Comparison of ENCODE assay signal across 8 mouse cellular contexts in the genomic region with DNA sequence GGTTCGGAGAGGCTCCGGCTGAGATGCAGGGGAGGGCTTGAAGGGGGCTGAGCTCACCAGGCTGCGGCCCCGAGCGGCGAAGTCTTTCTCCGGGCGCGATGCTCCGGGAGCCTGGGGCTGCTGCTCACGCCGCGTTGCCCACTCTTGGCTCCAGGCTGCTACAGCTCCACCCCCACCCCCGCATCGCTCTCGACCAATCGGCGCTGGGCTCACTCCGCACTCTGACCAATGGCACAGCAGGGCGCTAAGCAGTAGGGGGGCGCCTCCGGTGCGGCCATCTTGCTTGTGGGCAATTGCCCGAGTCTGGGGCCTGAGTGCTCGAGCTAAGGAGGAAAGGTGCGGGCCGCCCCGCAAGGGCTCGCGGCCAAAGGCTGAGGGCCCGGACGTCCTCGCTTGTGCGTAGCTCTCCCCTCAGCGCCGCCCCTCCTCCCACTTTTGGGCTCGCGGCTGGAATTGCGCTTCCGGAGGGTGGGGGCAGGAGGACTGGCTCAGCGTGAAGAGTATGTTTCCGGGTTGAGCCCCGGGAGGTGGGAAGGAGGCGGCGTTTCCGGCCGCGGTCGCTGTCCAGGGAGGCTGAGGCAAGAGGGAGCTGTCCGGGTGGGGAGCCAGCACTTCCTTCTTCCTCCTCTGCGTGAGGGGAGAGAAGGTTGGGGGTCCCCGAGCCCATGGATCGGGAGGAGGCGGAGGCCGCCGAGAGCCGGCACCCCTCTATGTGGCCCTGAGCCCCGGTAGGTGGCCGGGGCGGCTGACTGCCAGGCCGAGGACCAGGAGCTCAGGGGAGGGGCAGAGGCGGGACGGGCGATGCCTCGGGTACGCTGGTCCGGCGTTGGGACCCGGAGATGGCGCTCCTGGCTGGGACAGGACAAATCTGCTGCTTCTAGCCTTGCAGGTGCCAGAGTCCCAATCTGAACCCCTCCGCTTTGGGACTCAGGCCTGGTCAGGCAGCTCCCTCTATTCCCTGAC. TPM values are rescaled to one million over a fixed set of nuclear protein-coding genes. Genes with fewer than 3 reads are reported as not detected.
DNase-seq lines count a peak whose midpoint lies in the region; ATAC-seq lines count a peak whose summit lies in the region.

A gene (minus strand): TSS at position 171 of the 963 bp plus-strand sequence.
A gene (plus strand): TSS at position 277 of the 963 bp plus-strand sequence.

- peak; percentile 96 for ATAC-seq in erythroid progenitor cell, adult 5-6 weeks (replicated peaks; ENCODE audit: low FRiP score, poor library complexity, severe bottlenecking)
- ATAC-seq in heart, embryonic 13.5 days (ENCODE audit: extremely low read depth, insufficient number of reproducible peaks, low FRiP score, low TSS enrichment), result peak; percentile 99
- ATAC-seq in liver, embryonic 13.5 days (ENCODE audit: low read depth), result peak; percentile 99
- peak; percentile 99 for ATAC-seq in stomach, embryonic 16.5 days (ENCODE audit: insufficient read depth, low FRiP score)

- H3K4me2 ChIP-seq in heart, embryonic 13.5 days, result peak within 1 kb of the TSS; percentile 100
- peak within 1 kb of the TSS; percentile 98 for H3K4me2 ChIP-seq in liver, embryonic 13.5 days
- peak within 1 kb of the TSS; percentile 100 for H3K4me2 ChIP-seq in stomach, embryonic 16.5 days (ENCODE audit: low read depth, low read length)

- peak within 1 kb of the TSS; percentile 95 for H3K27ac ChIP-seq in heart, embryonic 13.5 days (replicated peaks)
- peak within 1 kb of the TSS; percentile 84 for H3K27ac ChIP-seq in liver, embryonic 13.5 days
- peak within 1 kb of the TSS; percentile 98 for H3K27ac ChIP-seq in stomach, embryonic 16.5 days (ENCODE audit: low read length)

- H3K4me1 ChIP-seq in heart, embryonic 13.5 days, result peaks cover 52% of the 10 kb centered on the region
- H3K4me1 ChIP-seq in liver, embryonic 13.5 days (replicated peaks), result peaks cover 38% of the 10 kb centered on the region
- H3K4me1 ChIP-seq in stomach, embryonic 16.5 days (ENCODE audit: control insufficient read depth, insufficient read depth, low read length), result peaks cover 24% of the 10 kb centered on the region

- no peaks in the 10 kb centered on the region for H3K27me3 ChIP-seq in heart, embryonic 13.5 days (replicated peaks)
- H3K27me3 ChIP-seq in liver, embryonic 13.5 days, result no peaks in the 10 kb centered on the region
- no peaks in the 10 kb centered on the region for H3K27me3 ChIP-seq in stomach, embryonic 16.5 days (ENCODE audit: control insufficient read depth, insufficient read depth, low read length)

- peak within 1 kb of the TSS; percentile 98 for H3K4me3 ChIP-seq in heart, embryonic 13.5 days
- H3K4me3 ChIP-seq in liver, embryonic 13.5 days (replicated peaks), result peak within 1 kb of the TSS; percentile 80
- peak within 1 kb of the TSS; percentile 97 for H3K4me3 ChIP-seq in stomach, embryonic 16.5 days (replicated peaks; ENCODE audit: low read length)

- H3K9me3 ChIP-seq in heart, embryonic 13.5 days, result no peaks in the 10 kb centered on the region
- no peaks in the 10 kb centered on the region for H3K9me3 ChIP-seq in liver, embryonic 13.5 days (replicated peaks)
- no peaks in the 10 kb centered on the region for H3K9me3 ChIP-seq in stomach, embryonic 16.5 days (replicated peaks; ENCODE audit: control insufficient read depth, low read length)

- peak; percentile 97 for DNase-seq in CD4-positive helper T cell, adult 2 months (ENCODE audit: low read depth, low spot score)
- DNase-seq in brain, embryonic 18.5 days (ENCODE audit: low read depth, low spot score), result peak; percentile 95
- DNase-seq in kidney, postnatal 14 days, result peak; percentile 97
- peak; percentile 95 for DNase-seq in liver, embryonic 13.5 days
- peak; percentile 98 for DNase-seq in neural tube, embryonic 10.5 days (ENCODE audit: extremely low spot score, low spot score)

- under 1% methylated on average over 70 of the region's 71 CpGs for WGBS in heart, embryonic 13.5 days
- WGBS in liver, embryonic 13.5 days (ENCODE audit: insufficient replicate concordance), result under 1% methylated on average over 69 of the region's 71 CpGs
- under 1% methylated on average over 71 of the region's 71 CpGs for WGBS in stomach, embryonic 16.5 days

- peak within 1 kb of the TSS; percentile 89 for H3K9ac ChIP-seq in heart, embryonic 13.5 days
- H3K9ac ChIP-seq in liver, embryonic 13.5 days, result peak within 1 kb of the TSS; percentile 87
- H3K9ac ChIP-seq in stomach, embryonic 16.5 days (ENCODE audit: low read length), result peak within 1 kb of the TSS; percentile 93

- H3K36me3 ChIP-seq in heart, embryonic 13.5 days, result peaks cover 34% of the 10 kb centered on the region
- peaks cover 22% of the 10 kb centered on the region for H3K36me3 ChIP-seq in liver, embryonic 13.5 days
- H3K36me3 ChIP-seq in stomach, embryonic 16.5 days (ENCODE audit: control insufficient read depth, insufficient read depth, low read length), result peaks cover 7% of the 10 kb centered on the region; the same call in 1 of the 2 replicates

RNA-seq across cellular contexts. Expression of the first gene that starts in this region (rescaled TPM):
- 1.1 and 1.3 TPM in 2 replicates for total RNA-seq in erythroid progenitor cell, adult 5-6 weeks (2015; ENCODE audit: low replicate concordance)
- 1.0 and 3.0 TPM in 2 replicates for total RNA-seq in erythroid progenitor cell, adult 5-6 weeks (2017; ENCODE audit: low replicate concordance)
- 23.0 and 23.4 TPM in 2 replicates for polyA plus RNA-seq in heart, embryonic 13.5 days (2015; fragmentation: Nextera tagmentation; extraction: Ambion mirVana)
- polyA plus RNA-seq in liver, embryonic 13.5 days (2015; fragmentation: Nextera tagmentation; extraction: Ambion mirVana), result 8.8 and 10.5 TPM in 2 replicates
- polyA plus RNA-seq in stomach, embryonic 16.5 days (2015; fragmentation: Nextera tagmentation; extraction: Ambion mirVana), result 25.4 and 26.1 TPM in 2 replicates

RNA-seq across cellular contexts. Expression of the second gene that starts in this region (rescaled TPM):
- 11.3 and 24.5 TPM in 2 replicates for total RNA-seq in erythroid progenitor cell, adult 5-6 weeks (2015; ENCODE audit: low replicate concordance)
- total RNA-seq in erythroid progenitor cell, adult 5-6 weeks (2017; ENCODE audit: low replicate concordance), result 3.8 and 8.0 TPM in 2 replicates
- 20.7 and 23.0 TPM in 2 replicates for polyA plus RNA-seq in heart, embryonic 13.5 days (2015; fragmentation: Nextera tagmentation; extraction: Ambion mirVana)
- 6.4 and 7.6 TPM in 2 replicates for polyA plus RNA-seq in liver, embryonic 13.5 days (2015; fragmentation: Nextera tagmentation; extraction: Ambion mirVana)
- 24.1 and 27.8 TPM in 2 replicates for polyA plus RNA-seq in stomach, embryonic 16.5 days (2015; fragmentation: Nextera tagmentation; extraction: Ambion mirVana)

Comparison
In these comparisons a context has a peak if more than half of its experiments do, and no peak if none do; other contexts are left out.
1. Peak in every context shown above with its lines: DNase-seq, ATAC-seq, H3K4me3 ChIP-seq and H3K27ac ChIP-seq.